Mouse (Mus musculus) hindbrain, embryonic 15.5 days (tissue): ENCODE results near the gene Avil. TPM values are rescaled to one million over a fixed set of nuclear protein-coding genes. Genes with fewer than 3 reads are reported as not detected.

Experiments
- ATAC-seq: fragments of 200-750 bp; cut with Nextera tagmentation; 2 replicates; pipeline ENCODE4 v1.8.0; 2017; ENCODE audit warnings: low read depth, moderate number of reproducible peaks, moderate TSS enrichment; ENCODE audit not compliant: low FRiP score
- H3K27ac ChIP-seq: fragments of 300-500 bp; sonication (generic); replicated peaks from 2 replicates; pipeline ENCODE4 v1.5.1; 2015; ENCODE audit warnings: mild to moderate bottlenecking, inconsistent platforms
- H3K27me3 ChIP-seq: fragments of 300-500 bp; sonication (generic); 2 replicates; pipeline ENCODE4 v1.6.1; 2015; ENCODE audit warnings: control low read depth, inconsistent platforms
- H3K36me3 ChIP-seq: fragments of 300-500 bp; sonication (generic); 2 replicates; pipeline ENCODE4 v1.6.1; 2015; ENCODE audit warnings: control low read depth, inconsistent platforms
- H3K4me1 ChIP-seq: fragments of 300-500 bp; sonication (generic); replicated peaks from 2 replicates; pipeline ENCODE4 v1.6.1; 2015; ENCODE audit warnings: control low read depth, inconsistent platforms
- H3K4me2 ChIP-seq: fragments of 300-500 bp; sonication (generic); 2 replicates; pipeline ENCODE4 v1.6.1; 2015; ENCODE audit warnings: moderate library complexity, mild to moderate bottlenecking, inconsistent platforms
- H3K4me3 ChIP-seq: fragments of 300-500 bp; sonication (generic); 2 replicates; pipeline ENCODE4 v1.5.1; 2015; ENCODE audit warnings: mild to moderate bottlenecking, inconsistent platforms
- H3K9ac ChIP-seq: fragments of 300-500 bp; sonication (generic); 2 replicates; pipeline ENCODE4 v1.6.1; 2015; ENCODE audit warnings: inconsistent platforms
- H3K9me3 ChIP-seq: fragments of 300-500 bp; sonication (generic); 2 replicates; pipeline ENCODE4 v1.6.1; 2016; ENCODE audit warnings: control low read depth, inconsistent platforms
- WGBS: fragments of 180-500 bp; shearing (Covaris S2); methylation state at CpG from one replicate; pipeline ENCODE4 v1.1.7; 2015; 5-methylcytosine and 5-hydroxymethylcytosine counted together
- polyA plus RNA-seq: library from polyadenylated mRNA; unstranded; fragments of >200 nt; fragmentation: Nextera tagmentation; extraction: Ambion mirVana; gene quantifications from 2 replicates; pipeline ENCODE4 v1.2.1, GENCODE M21; 2015

The Avil gene
- polyA plus RNA-seq, 1 experiment from 2014 or later: 4.2 TPM

GRCm38 (mm10) chr10:127001297-127001696, 788 bp downstream of the Avil start:
- Histone ChIP-seq H3K9ac (no peak overlapping the region), H3K4me1 (no peaks in the 10 kb centered on the region), H3K9me3 (no peaks in the 10 kb centered on the region), H3K27ac (no peak overlapping the region), H3K36me3 (peaks cover 14% of the 10 kb centered on the region), H3K4me2 (no peak overlapping the region), H3K27me3 (no peaks in the 10 kb centered on the region), H3K4me3 (no peak overlapping the region)
- WGBS: 91% methylated on average over 9 of the region's 9 CpGs
- no peak for ATAC-seq

- 82% methylated on average over 1 of the region's 1 CpGs for WGBS
- ATAC-seq: no peak
- no peaks in the 10 kb centered on the region for H3K4me1 ChIP-seq
- H3K4me2 ChIP-seq: no peak overlapping the region
- no peak overlapping the region for H3K4me3 ChIP-seq
- H3K9me3 ChIP-seq: no peaks in the 10 kb centered on the region
- H3K27me3 ChIP-seq: no peaks in the 10 kb centered on the region
- no peak overlapping the region for H3K27ac ChIP-seq
- H3K36me3 ChIP-seq: peaks cover 14% of the 10 kb centered on the region
- H3K9ac ChIP-seq: no peak overlapping the region
Observed at GRCm38 (mm10) chr10:127002056-127002455, 1.5 kb downstream of the Avil start.

- Histone ChIP-seq H3K27ac (no peak overlapping the region), H3K4me1 (no peaks in the 10 kb centered on the region), H3K36me3 (peaks cover 9% of the 10 kb centered on the region), H3K4me3 (no peak overlapping the region), H3K27me3 (no peaks in the 10 kb centered on the region), H3K4me2 (no peak overlapping the region), H3K9ac (no peak overlapping the region), H3K9me3 (no peaks in the 10 kb centered on the region)
- 84% methylated on average over 5 of the region's 5 CpGs for WGBS
- ATAC-seq: no peak
Observed at GRCm38 (mm10) chr10:127002765-127003164, 2.3 kb downstream of the Avil start.

GRCm38 (mm10) chr10:127003334-127003733, 2.8 kb downstream of the Avil start:
- Histone ChIP-seq H3K27ac (no peak overlapping the region), H3K4me1 (no peaks in the 10 kb centered on the region), H3K9me3 (no peaks in the 10 kb centered on the region), H3K4me3 (no peak overlapping the region), H3K36me3 (peaks cover 7% of the 10 kb centered on the region; the same call in 1 of the 2 replicates), H3K27me3 (no peaks in the 10 kb centered on the region), H3K4me2 (no peak overlapping the region), H3K9ac (no peak overlapping the region)
- WGBS: 89% methylated on average over 8 of the region's 8 CpGs
- no peak for ATAC-seq

GRCm38 (mm10) chr10:127003806-127004205, 3.3 kb downstream of the Avil start:
- Histone ChIP-seq H3K36me3 (peaks cover 2% of the 10 kb centered on the region; the same call in 1 of the 2 replicates), H3K9me3 (no peaks in the 10 kb centered on the region), H3K27ac (no peak overlapping the region), H3K27me3 (no peaks in the 10 kb centered on the region), H3K4me3 (no peak overlapping the region), H3K4me1 (no peaks in the 10 kb centered on the region), H3K4me2 (no peak overlapping the region), H3K9ac (no peak overlapping the region)
- 74% methylated on average over 7 of the region's 7 CpGs for WGBS
- ATAC-seq: no peak

GRCm38 (mm10) chr10:127016488-127016887, 16.0 kb downstream of the Avil start:
- Histone ChIP-seq H3K4me1 (no peaks in the 10 kb centered on the region), H3K4me3 (no peak overlapping the region), H3K9me3 (no peaks in the 10 kb centered on the region), H3K27me3 (no peaks in the 10 kb centered on the region), H3K9ac (no peak overlapping the region), H3K27ac (no peak overlapping the region), H3K36me3 (no peaks in the 10 kb centered on the region), H3K4me2 (no peak overlapping the region)
- WGBS: 70% methylated on average over 5 of the region's 5 CpGs
- ATAC-seq: no peak

- no peak overlapping the region for H3K4me3 ChIP-seq
- no peak for ATAC-seq
- no peaks in the 10 kb centered on the region for H3K36me3 ChIP-seq
- H3K9me3 ChIP-seq: no peaks in the 10 kb centered on the region
- no peak overlapping the region for H3K4me2 ChIP-seq
- H3K27ac ChIP-seq: no peak overlapping the region
- no peaks in the 10 kb centered on the region for H3K27me3 ChIP-seq
- no peaks in the 10 kb centered on the region for H3K4me1 ChIP-seq
- WGBS: 41% methylated on average over 2 of the region's 2 CpGs
- no peak overlapping the region for H3K9ac ChIP-seq
Observed at GRCm38 (mm10) chr10:127017071-127017470, 16.6 kb downstream of the Avil start.

GRCm38 (mm10) chr10:127018422-127018821, 17.9 kb downstream of the Avil start:
- H3K27me3 ChIP-seq: no peaks in the 10 kb centered on the region
- H3K4me3 ChIP-seq: no peak overlapping the region
- H3K27ac ChIP-seq: no peak overlapping the region
- H3K4me2 ChIP-seq: no peak overlapping the region
- H3K4me1 ChIP-seq: no peaks in the 10 kb centered on the region
- whole genome bisulfite sequencing: 82% methylated on average over 16 of the region's 16 CpGs
- H3K36me3 ChIP-seq: peaks cover 10% of the 10 kb centered on the region
- H3K9me3 ChIP-seq: no peaks in the 10 kb centered on the region
- H3K9ac ChIP-seq: no peak overlapping the region
- no peak for ATAC-seq

GRCm38 (mm10) chr10:127030336-127031296, 30.1 kb downstream of the Avil start, which contains the start of gene Tsfm:
Gene Tsfm, minus strand, starts transcription at chr10:127030840.
- WGBS: 6% methylated on average over 56 of the region's 56 CpGs
- Histone ChIP-seq H3K9ac (peak within 1 kb of the TSS; percentile 91), H3K4me3 (peak within 1 kb of the TSS; percentile 89), H3K4me1 (peaks cover 10% of the 10 kb centered on the region), H3K4me2 (peak within 1 kb of the TSS; percentile 74), H3K9me3 (no peaks in the 10 kb centered on the region), H3K36me3 (peaks cover 31% of the 10 kb centered on the region), H3K27me3 (no peaks in the 10 kb centered on the region), H3K27ac (peak within 1 kb of the TSS; percentile 84)
- ATAC-seq: peak; percentile 88

GRCm38 (mm10) chr10:127033301-127033741, 32.8 kb downstream of the Avil start:
- Histone ChIP-seq H3K27me3 (no peaks in the 10 kb centered on the region), H3K9me3 (no peaks in the 10 kb centered on the region), H3K4me1 (peaks cover 10% of the 10 kb centered on the region), H3K9ac (no peak overlapping the region), H3K4me3 (no peak overlapping the region), H3K27ac (no peak overlapping the region), H3K4me2 (no peak overlapping the region), H3K36me3 (peaks cover 7% of the 10 kb centered on the region)
- no peak for ATAC-seq
- 81% methylated on average over 8 of the region's 8 CpGs for WGBS

- Histone ChIP-seq H3K4me1 (peaks cover 6% of the 10 kb centered on the region; the same call in 1 of the 2 replicates), H3K27me3 (peaks cover 4% of the 10 kb centered on the region), H3K4me3 (no peak overlapping the region), H3K9ac (no peak overlapping the region), H3K9me3 (no peaks in the 10 kb centered on the region), H3K27ac (no peak overlapping the region), H3K4me2 (no peak overlapping the region), H3K36me3 (no peaks in the 10 kb centered on the region)
- no peak for ATAC-seq
- 85% methylated on average over 12 of the region's 12 CpGs for WGBS
Observed at GRCm38 (mm10) chr10:127036273-127036672, 35.8 kb downstream of the Avil start.

- no peak for ATAC-seq
- Histone ChIP-seq H3K9ac (no peak overlapping the region), H3K27ac (no peak overlapping the region), H3K36me3 (no peaks in the 10 kb centered on the region), H3K9me3 (no peaks in the 10 kb centered on the region), H3K4me1 (peaks cover 11% of the 10 kb centered on the region), H3K4me3 (no peak overlapping the region), H3K4me2 (no peak overlapping the region), H3K27me3 (peaks cover 4% of the 10 kb centered on the region)
- 63% methylated on average over 12 of the region's 12 CpGs for WGBS
Observed at GRCm38 (mm10) chr10:127037641-127038040, 37.1 kb downstream of the Avil start.
